Mouse (Mus musculus) liver, adult 2 months (tissue): ENCODE data around the gene Zfp446.
A peak's percentile ranks its signal among the peaks of the same experiment; 100 is the strongest.

Experiments
- CTCF ChIP-seq: fragments of 200-500 bp; IDR thresholded peaks from 2 replicates; pipeline ENCODE4 v1.5.1; 2011; ENCODE audit warnings: low read depth, low read length, control low read depth
- POLR2A ChIP-seq: fragments of 200-500 bp; IDR thresholded peaks from 2 replicates; pipeline ENCODE4 v1.6.1; 2011; ENCODE audit warnings: low read length, control low read depth; ENCODE audit not compliant: insufficient read depth; ENCODE audit errors: extremely low read depth

- 0 out of 2 replicates have a peak, but pooled peaks have one; percentile 0 for TF ChIP-seq CTCF
- TF ChIP-seq POLR2A = no peak
Measured at GRCm38 (mm10) chr7:13010005-13010908, 32.6 kb downstream of the Zfp446 start, which contains the start of gene Zbtb45.
